Mouse (Mus musculus): Measurements from ENCODE around the gene Olfr457. TPM values are rescaled to one million over a fixed set of nuclear protein-coding genes. Genes with fewer than 3 reads are reported as not detected.

Gene Olfr457
- polyA plus RNA-seq, 1 experiment from 2014 or later: not detected

DNA sequence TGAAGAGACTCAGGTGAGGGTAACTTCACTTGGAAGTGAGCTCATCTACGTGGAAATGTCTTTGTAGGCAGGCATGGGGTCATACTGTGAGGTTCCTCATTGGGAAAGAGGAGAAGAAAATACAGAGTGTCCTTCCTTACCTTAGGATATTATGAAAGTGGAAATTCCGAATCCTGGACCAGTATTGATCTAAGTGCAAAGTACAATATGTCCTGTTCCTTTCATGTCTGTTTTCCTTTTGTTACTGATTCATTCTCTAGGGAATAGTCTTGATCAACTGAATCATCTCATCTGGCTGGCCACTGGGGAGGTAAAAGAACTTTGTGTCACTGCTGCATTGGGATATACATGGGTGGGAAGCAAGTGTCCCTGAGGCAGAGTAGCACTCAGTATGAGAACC lies 40.6 kb downstream of the Olfr457 start:
- no peak overlapping the region for H3K4me3 ChIP-seq
- WGBS: 75% methylated on average over 2 of the region's 2 CpGs
- no peak overlapping the region for H3K4me2 ChIP-seq
- H3K4me1 ChIP-seq (replicated peaks): no peaks in the 10 kb centered on the region
- H3K27ac ChIP-seq (replicated peaks): no peak overlapping the region
- H3K36me3 ChIP-seq: no peaks in the 10 kb centered on the region
- no peaks in the 10 kb centered on the region for H3K27me3 ChIP-seq
- no peaks in the 10 kb centered on the region for H3K9me3 ChIP-seq
- H3K9ac ChIP-seq: no peak overlapping the region
- ATAC-seq (ENCODE audit: low read depth): no peak

DNA sequence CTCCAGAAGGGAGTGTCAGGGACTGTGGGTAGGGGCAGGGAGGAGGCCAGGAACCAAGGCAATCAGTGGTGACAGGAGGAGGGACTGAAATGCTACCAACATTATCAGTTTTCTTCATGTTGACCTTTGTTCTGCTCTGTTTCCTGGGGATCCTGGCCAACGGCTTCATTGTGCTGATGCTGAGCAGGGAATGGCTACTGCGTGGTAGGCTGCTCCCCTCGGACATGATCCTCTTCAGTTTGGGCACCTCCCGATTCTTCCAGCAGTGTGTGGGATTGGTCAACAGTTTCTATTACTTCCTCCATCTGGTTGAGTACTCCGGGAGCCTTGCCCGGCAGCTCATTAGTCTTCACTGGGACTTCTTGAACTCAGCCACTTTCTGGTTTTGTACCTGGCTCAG lies 41.7 kb downstream of the Olfr457 start, which contains the start of gene Tas2r126:
Tas2r126 (plus strand) TSS at position 90 of the 400 bp plus-strand sequence.
- Histone ChIP-seq H3K4me3 (no peak within 1 kb of the TSS), H3K4me2 (no peak within 1 kb of the TSS), H3K4me1 (replicated peaks) (no peaks in the 10 kb centered on the region), H3K36me3 (no peaks in the 10 kb centered on the region), H3K27me3 (no peaks in the 10 kb centered on the region), H3K9me3 (no peaks in the 10 kb centered on the region), H3K27ac (replicated peaks) (no peak within 1 kb of the TSS), H3K9ac (no peak within 1 kb of the TSS)
- WGBS: 89% methylated on average over 6 of the region's 6 CpGs
- no peak for ATAC-seq (ENCODE audit: low read depth)

DNA sequence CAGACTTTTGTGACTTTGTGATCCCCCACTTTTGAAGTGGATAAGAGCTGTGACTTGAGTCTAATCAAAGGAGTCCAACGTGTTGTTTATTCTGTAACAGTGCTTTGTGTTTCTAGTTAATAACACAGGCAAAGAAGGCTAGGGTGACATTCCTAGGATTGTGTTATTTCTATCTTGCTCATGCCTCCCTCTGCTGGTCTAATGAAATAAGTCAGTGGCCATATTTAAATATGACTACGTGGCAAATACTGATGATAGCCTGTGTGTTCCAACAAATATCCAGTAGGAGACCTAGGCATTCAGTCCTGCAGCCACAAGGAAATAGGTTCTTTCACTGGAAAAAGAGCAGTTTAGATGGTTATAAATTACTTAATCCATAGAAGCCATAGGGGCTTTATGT lies 42.6 kb downstream of the Olfr457 start:
- H3K27ac ChIP-seq (replicated peaks): no peak overlapping the region
- no peaks in the 10 kb centered on the region for H3K4me1 ChIP-seq (replicated peaks)
- H3K9ac ChIP-seq: no peak overlapping the region
- H3K27me3 ChIP-seq: no peaks in the 10 kb centered on the region
- WGBS: 74% methylated on average over 2 of the region's 2 CpGs
- H3K36me3 ChIP-seq: no peaks in the 10 kb centered on the region
- no peak overlapping the region for H3K4me3 ChIP-seq
- no peaks in the 10 kb centered on the region for H3K9me3 ChIP-seq
- no peak overlapping the region for H3K4me2 ChIP-seq
- no peak for ATAC-seq (ENCODE audit: low read depth)

DNA sequence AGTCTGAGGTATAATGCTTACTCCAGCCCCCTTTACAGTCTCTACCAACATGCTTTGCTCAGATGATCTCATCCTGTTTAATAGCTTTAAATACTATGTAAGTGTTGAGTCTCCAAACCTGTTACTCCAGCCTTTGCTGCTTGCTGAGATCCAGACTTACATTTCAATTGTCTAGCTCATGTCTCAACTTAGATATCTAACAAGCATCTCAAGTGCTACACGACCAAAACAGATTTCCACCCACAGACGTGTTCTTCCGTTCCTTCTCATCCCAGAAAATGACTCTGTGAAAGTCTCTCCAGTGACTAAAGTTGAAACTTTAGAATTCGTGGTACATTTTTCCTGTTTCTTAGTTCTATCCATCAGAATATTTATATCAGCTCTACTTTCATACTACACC lies 49.8 kb downstream of the Olfr457 start:
- H3K4me2 ChIP-seq: no peak overlapping the region
- ATAC-seq (ENCODE audit: low read depth): no peak
- H3K9me3 ChIP-seq: no peaks in the 10 kb centered on the region
- no peaks in the 10 kb centered on the region for H3K27me3 ChIP-seq
- no peaks in the 10 kb centered on the region for H3K36me3 ChIP-seq
- no peak overlapping the region for H3K9ac ChIP-seq
- 91% methylated on average over 4 of the region's 4 CpGs for WGBS
- H3K4me1 ChIP-seq (replicated peaks): no peaks in the 10 kb centered on the region
- H3K4me3 ChIP-seq: no peak overlapping the region
- no peak overlapping the region for H3K27ac ChIP-seq (replicated peaks)

DNA sequence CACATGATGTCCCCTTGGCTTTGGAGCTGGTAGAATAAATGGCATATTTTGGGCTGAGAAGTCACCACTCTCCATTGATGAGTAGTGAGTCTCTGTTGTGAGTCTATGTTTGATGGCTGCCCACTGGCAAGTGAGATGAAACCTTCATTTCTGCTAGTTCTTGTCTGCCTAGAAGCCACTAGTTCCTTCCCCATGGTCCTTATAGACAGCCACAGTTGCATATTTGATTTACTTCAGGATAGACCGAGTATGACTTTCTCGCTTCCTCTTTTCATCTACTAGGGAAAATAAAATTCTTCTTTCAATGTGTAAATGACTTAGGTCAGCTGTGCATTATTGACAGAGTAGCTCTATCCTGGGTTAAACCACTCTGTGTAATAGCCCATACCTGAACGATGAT lies 51.7 kb downstream of the Olfr457 start:
- H3K9me3 ChIP-seq: no peaks in the 10 kb centered on the region
- H3K4me2 ChIP-seq: no peak overlapping the region
- WGBS: 92% methylated on average over 3 of the region's 3 CpGs
- H3K27me3 ChIP-seq: no peaks in the 10 kb centered on the region
- no peak overlapping the region for H3K27ac ChIP-seq (replicated peaks)
- no peaks in the 10 kb centered on the region for H3K4me1 ChIP-seq (replicated peaks)
- H3K36me3 ChIP-seq: no peaks in the 10 kb centered on the region
- no peak for ATAC-seq (ENCODE audit: low read depth)
- no peak overlapping the region for H3K9ac ChIP-seq
- no peak overlapping the region for H3K4me3 ChIP-seq

DNA sequence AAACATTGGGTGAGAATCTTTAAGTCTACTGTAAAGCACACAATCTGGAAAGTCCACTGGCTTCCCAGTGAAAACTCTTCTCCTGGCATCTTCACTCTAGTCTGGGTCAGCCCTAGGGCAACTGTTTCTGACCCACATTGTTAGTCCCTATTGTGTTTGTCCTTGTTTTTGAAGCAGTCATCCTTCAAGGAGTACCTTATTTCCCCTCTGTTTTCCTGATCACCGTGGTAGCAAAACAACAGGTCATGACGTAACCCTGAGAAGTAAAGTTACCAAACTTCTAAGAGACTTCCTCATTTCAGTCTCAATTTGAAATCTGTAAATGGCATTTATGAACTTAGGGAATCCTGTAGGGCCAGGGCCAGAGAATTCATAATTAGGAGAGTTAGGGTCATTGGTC lies 54.7 kb downstream of the Olfr457 start:
- Histone ChIP-seq H3K36me3 (no peaks in the 10 kb centered on the region), H3K4me3 (no peak overlapping the region), H3K9ac (no peak overlapping the region), H3K9me3 (no peaks in the 10 kb centered on the region), H3K27me3 (no peaks in the 10 kb centered on the region), H3K4me1 (replicated peaks) (no peaks in the 10 kb centered on the region), H3K27ac (replicated peaks) (no peak overlapping the region), H3K4me2 (no peak overlapping the region)
- no peak for ATAC-seq (ENCODE audit: low read depth)
- 74% methylated on average over 2 of the region's 2 CpGs for WGBS

DNA sequence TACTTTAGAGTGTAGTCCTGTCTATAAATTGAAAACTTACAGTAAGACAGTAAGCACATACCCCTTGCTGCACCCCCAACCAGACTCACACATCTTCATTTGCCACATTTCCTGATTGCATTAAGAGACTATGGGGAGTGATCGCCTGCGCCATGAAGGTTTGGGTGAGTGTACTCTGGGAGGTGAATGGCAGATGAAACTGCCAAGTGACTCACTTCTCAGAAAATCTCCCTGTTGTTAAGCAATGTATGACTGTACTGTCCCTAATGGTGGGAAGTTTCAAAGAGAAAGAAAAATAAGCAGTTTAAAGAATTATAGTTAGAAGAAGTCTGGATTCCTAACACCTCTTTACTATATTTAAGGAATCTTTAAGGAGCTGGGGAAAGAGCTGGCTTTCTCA lies 56.7 kb downstream of the Olfr457 start:
- H3K4me2 ChIP-seq: no peak overlapping the region
- no peak for ATAC-seq (ENCODE audit: low read depth)
- no peaks in the 10 kb centered on the region for H3K36me3 ChIP-seq
- no peaks in the 10 kb centered on the region for H3K27me3 ChIP-seq
- H3K9ac ChIP-seq: no peak overlapping the region
- no peaks in the 10 kb centered on the region for H3K9me3 ChIP-seq
- no peak overlapping the region for H3K27ac ChIP-seq (replicated peaks)
- no peaks in the 10 kb centered on the region for H3K4me1 ChIP-seq (replicated peaks)
- WGBS: 100% methylated on average over 2 of the region's 2 CpGs
- no peak overlapping the region for H3K4me3 ChIP-seq

Other genes with a start within 250 kb of the Olfr457 start
- 17.7 and 17.8 TPM in 2 replicates for gene Gstk1, start 230.4 kb downstream of the Olfr457 start, polyA plus RNA-seq (2015; fragmentation: Nextera tagmentation; extraction: Ambion mirVana)
- 0.26 and 0.28 TPM in 2 replicates for gene Tmem139, start 214.4 kb downstream of the Olfr457 start, polyA plus RNA-seq (2015; fragmentation: Nextera tagmentation; extraction: Ambion mirVana)
- 39.1 and 45.5 TPM in 2 replicates for gene Casp2, start 211.3 kb downstream of the Olfr457 start, polyA plus RNA-seq (2015; fragmentation: Nextera tagmentation; extraction: Ambion mirVana)
- gene Clcn1, start 189.7 kb downstream of the Olfr457 start, polyA plus RNA-seq (2015; fragmentation: Nextera tagmentation; extraction: Ambion mirVana): 1.7 and 2.0 TPM in 2 replicates
- gene Fam131b, start 151.7 kb downstream of the Olfr457 start, polyA plus RNA-seq (2015; fragmentation: Nextera tagmentation; extraction: Ambion mirVana): 7.4 and 8.1 TPM in 2 replicates
- 56.4 and 56.5 TPM in 2 replicates for gene Zyx, start 126.7 kb downstream of the Olfr457 start, polyA plus RNA-seq (2015; fragmentation: Nextera tagmentation; extraction: Ambion mirVana)
- 0.24 and 0.61 TPM in 2 replicates for gene Epha1, start 103.1 kb downstream of the Olfr457 start, polyA plus RNA-seq (2015; fragmentation: Nextera tagmentation; extraction: Ambion mirVana)
- not detected in 2 replicates for gene Tas2r143, start 76.1 kb downstream of the Olfr457 start, polyA plus RNA-seq (2015; fragmentation: Nextera tagmentation; extraction: Ambion mirVana)
- gene Tas2r135, start 70.9 kb downstream of the Olfr457 start, polyA plus RNA-seq (2015; fragmentation: Nextera tagmentation; extraction: Ambion mirVana): not detected in 2 replicates
- not detected in 2 replicates for gene Tas2r126, start 41.8 kb downstream of the Olfr457 start, polyA plus RNA-seq (2015; fragmentation: Nextera tagmentation; extraction: Ambion mirVana)
- not detected in 2 replicates for gene Olfr458, start 11.1 kb downstream of the Olfr457 start, polyA plus RNA-seq (2015; fragmentation: Nextera tagmentation; extraction: Ambion mirVana)
- gene Olfr456, start 10.9 kb upstream of the Olfr457 start, polyA plus RNA-seq (2015; fragmentation: Nextera tagmentation; extraction: Ambion mirVana): not detected in 2 replicates
- not detected in 2 replicates for gene Olfr455, start 71.3 kb upstream of the Olfr457 start, polyA plus RNA-seq (2015; fragmentation: Nextera tagmentation; extraction: Ambion mirVana)
- not detected in 2 replicates for gene Tcaf3, start 121.4 kb upstream of the Olfr457 start, polyA plus RNA-seq (2015; fragmentation: Nextera tagmentation; extraction: Ambion mirVana)
- gene Tcaf2, start 168.9 kb upstream of the Olfr457 start, polyA plus RNA-seq (2015; fragmentation: Nextera tagmentation; extraction: Ambion mirVana): 2.6 and 3.0 TPM in 2 replicates
- 203 and 209 TPM in 2 replicates for gene Tcaf1, start 233.8 kb upstream of the Olfr457 start, polyA plus RNA-seq (2015; fragmentation: Nextera tagmentation; extraction: Ambion mirVana)

Data from neural tube, embryonic 13.5 days (tissue).